In genomic region chr17:84258638-84259261, GRCm38 (mm10) we compare ENCODE assay signal across 8 mouse cellular contexts.
DNase-seq lines count a peak whose midpoint lies in the region; ATAC-seq and TF ChIP-seq lines count a peak whose summit lies in the region.

No protein-coding gene starts in this region.

- H3K4me2 ChIP-seq in liver, embryonic 12.5 days, result no peak overlapping the region

- H3K9ac ChIP-seq in liver, embryonic 12.5 days, result no peak overlapping the region

- no peak for ATAC-seq in liver, embryonic 12.5 days

- H3K4me1 ChIP-seq in liver, embryonic 12.5 days, result peaks cover 48% of the 10 kb centered on the region

- TF ChIP-seq CTCF in brain, embryonic 14.5 days (IDR thresholded peaks at IDR 0.05; ENCODE audit: borderline replicate concordance, extremely low read depth, insufficient read depth, insufficient read length), result no peak

- H3K27ac ChIP-seq in liver, embryonic 12.5 days, result no peak overlapping the region

- peak; percentile 50 for DNase-seq in adrenal gland, postnatal 10 days
- DNase-seq in adrenal gland, postnatal 36 days, result no peak
- peak; percentile 81 for DNase-seq in brain, embryonic 14.5 days (ENCODE audit: low read depth)
- peak; percentile 70 to 79 for DNase-seq in frontal cortex, postnatal 36 days (ENCODE audit: low spot score in 2 of 2)
- DNase-seq in left cerebral cortex, adult 9 months (ENCODE audit: low spot score in 2 of 2), result peak; percentile 55 to 85
- peak; percentile 54 to 68 for DNase-seq in right cerebral cortex, postnatal 36 days (ENCODE audit: low spot score in 2 of 2)
- no peak for DNase-seq in urinary bladder, postnatal 36 days (ENCODE audit: low spot score in 2 of 2)

- TF ChIP-seq POLR2A in brain, embryonic 14.5 days (IDR thresholded peaks at IDR 0.05; ENCODE audit: borderline replicate concordance, extremely low read depth, insufficient read depth, insufficient read length, poor library complexity, severe bottlenecking), result no peak

- no peaks in the 10 kb centered on the region for H3K9me3 ChIP-seq in liver, embryonic 12.5 days (replicated peaks)

- WGBS in liver, embryonic 12.5 days (ENCODE audit: insufficient replicate concordance), result 60% methylated on average over 4 of the region's 4 CpGs

- H3K36me3 ChIP-seq in liver, embryonic 12.5 days, result 0 out of 2 replicates have a peak, but pooled peaks cover 3% of the 10 kb centered on the region

- no peaks in the 10 kb centered on the region for H3K27me3 ChIP-seq in liver, embryonic 12.5 days (replicated peaks)

- no peak overlapping the region for H3K4me3 ChIP-seq in liver, embryonic 12.5 days

Comparison
In these comparisons a context has a peak if more than half of its experiments do, and no peak if none do; other contexts are left out.
1. DNase-seq: peak in adrenal gland, postnatal 10 days (single experiment), brain, embryonic 14.5 days (single experiment), frontal cortex, postnatal 36 days (2 of 2), left cerebral cortex, adult 9 months (2 of 2) and right cerebral cortex, postnatal 36 days (2 of 2); none in adrenal gland, postnatal 36 days (0 of 2) and urinary bladder, postnatal 36 days (0 of 2).